ENCODE assay signal across 19 mouse cellular contexts in the genomic region with DNA sequence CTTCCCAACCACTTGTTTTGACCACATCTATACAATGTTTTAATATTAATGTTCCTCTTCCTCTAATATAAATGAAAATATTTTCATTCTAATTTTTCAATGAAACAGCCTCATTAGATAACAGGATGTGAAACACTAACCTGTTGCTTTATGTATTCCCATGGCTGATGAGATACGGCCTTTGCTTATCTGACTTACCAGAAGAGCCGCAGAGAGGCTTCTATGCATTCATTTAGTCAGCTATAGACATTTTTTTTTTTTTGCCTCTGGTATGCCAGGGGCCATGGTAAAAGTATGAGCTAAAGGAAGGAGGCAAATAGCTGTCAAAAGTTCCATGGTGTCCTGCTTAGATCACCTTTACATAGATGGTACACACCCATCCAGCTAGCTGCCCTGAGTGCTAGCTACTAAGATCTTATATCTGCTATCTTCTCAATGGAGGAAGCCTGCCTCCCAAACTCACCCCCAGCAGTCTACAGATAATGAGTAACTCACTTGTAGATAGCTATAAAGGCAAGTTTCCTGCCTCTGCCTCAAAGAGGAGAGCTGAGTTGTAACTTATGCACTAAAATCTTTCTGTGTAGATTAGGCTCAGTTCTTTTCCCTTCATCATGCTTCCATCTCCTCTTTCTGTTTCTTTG.
DNase-seq lines count a peak whose midpoint lies in the region; ATAC-seq and TF ChIP-seq lines count a peak whose summit lies in the region.
"Had no signal": no experiment of that assay in that cellular context is flagged by ENCODE, and none has a peak within 500 bp of the region (broad histone marks: within the 10 kb centered on the region; RNA-seq: fewer than 3 reads in every experiment).

No protein-coding gene starts in this region.

- DNase-seq in lung, postnatal 0 days (ENCODE audit: low spot score): no peak
- no peak for DNase-seq in frontal cortex, adult 2 months (ENCODE audit: extremely low spot score in 1 of 2, low spot score in 1 of 2)
- no peak for DNase-seq in urinary bladder, postnatal 14 days (ENCODE audit: low spot score)
- DNase-seq: adrenal gland, postnatal 14 days; cerebellum, adult 11-12 months; cerebellum, adult 9-10 months; cerebellum, postnatal 25 days; gastrocnemius, postnatal 10 days; heart, adult 18-20 months; heart, postnatal 14 days had no signal

- H3K4me1 ChIP-seq in liver, embryonic 12.5 days: peaks cover 21% of the 10 kb centered on the region
- peaks cover 6% of the 10 kb centered on the region for H3K4me1 ChIP-seq in liver, embryonic 16.5 days (ENCODE audit: control insufficient read depth, low read depth, low read length)
- H3K4me1 ChIP-seq in lung, postnatal 0 days (ENCODE audit: insufficient read depth, low read depth, low read length): no peaks in the 10 kb centered on the region
- H3K4me1 ChIP-seq: embryonic facial prominence, embryonic 12.5 days; heart, embryonic 15.5 days; hindbrain, embryonic 13.5 days had no signal

- TF ChIP-seq EP300 in lung, postnatal 0 days (IDR thresholded peaks at IDR 0.05): no peak

- no peaks in the 10 kb centered on the region for H3K9me3 ChIP-seq in liver, embryonic 12.5 days (replicated peaks)
- H3K9me3 ChIP-seq in liver, embryonic 16.5 days (replicated peaks; ENCODE audit: control insufficient read depth, low read length): no peaks in the 10 kb centered on the region
- H3K9me3 ChIP-seq in lung, postnatal 0 days (ENCODE audit: low read length): no peaks in the 10 kb centered on the region
- H3K9me3 ChIP-seq: embryonic facial prominence, embryonic 12.5 days; heart, embryonic 15.5 days; hindbrain, embryonic 13.5 days had no signal

- WGBS in liver, embryonic 12.5 days (ENCODE audit: insufficient replicate concordance): 52% methylated on average over 2 of the region's 2 CpGs
- 49% methylated on average over 2 of the region's 2 CpGs for WGBS in liver, embryonic 16.5 days (ENCODE audit: insufficient replicate concordance)
- WGBS in lung, postnatal 0 days: 87% methylated on average over 2 of the region's 2 CpGs

- TF ChIP-seq CTCF in lung, postnatal 0 days (IDR thresholded peaks at IDR 0.05): no peak

- no peak overlapping the region for H3K4me3 ChIP-seq in liver, embryonic 12.5 days
- H3K4me3 ChIP-seq in liver, embryonic 16.5 days (ENCODE audit: low read depth, low read length): no peak overlapping the region
- H3K4me3 ChIP-seq in lung, postnatal 0 days (ENCODE audit: low read depth, low read length): no peak overlapping the region
- H3K4me3 ChIP-seq: embryonic facial prominence, embryonic 12.5 days; heart, embryonic 15.5 days; hindbrain, embryonic 13.5 days had no signal

- H3K27me3 ChIP-seq in liver, embryonic 12.5 days (replicated peaks): peaks cover 15% of the 10 kb centered on the region
- no peaks in the 10 kb centered on the region for H3K27me3 ChIP-seq in liver, embryonic 16.5 days (ENCODE audit: control insufficient read depth, insufficient read depth, low read depth, low read length)
- no peaks in the 10 kb centered on the region for H3K27me3 ChIP-seq in lung, postnatal 0 days (replicated peaks; ENCODE audit: insufficient read depth, low read length)
- H3K27me3 ChIP-seq: heart, embryonic 15.5 days had no signal

- no peak overlapping the region for H3K27ac ChIP-seq in liver, embryonic 12.5 days
- no peak overlapping the region for H3K27ac ChIP-seq in liver, embryonic 16.5 days (ENCODE audit: low read length)
- H3K27ac ChIP-seq in lung, postnatal 0 days (ENCODE audit: low read length): no peak overlapping the region
- H3K27ac ChIP-seq: embryonic facial prominence, embryonic 12.5 days; heart, embryonic 15.5 days; hindbrain, embryonic 13.5 days; hindbrain, postnatal 0 days had no signal

- no peaks in the 10 kb centered on the region for H3K36me3 ChIP-seq in liver, embryonic 12.5 days
- H3K36me3 ChIP-seq in liver, embryonic 16.5 days (ENCODE audit: control insufficient read depth, insufficient read depth): no peaks in the 10 kb centered on the region
- H3K36me3 ChIP-seq in lung, postnatal 0 days (ENCODE audit: insufficient read depth, low read length): no peaks in the 10 kb centered on the region
- H3K36me3 ChIP-seq: embryonic facial prominence, embryonic 12.5 days; heart, embryonic 15.5 days; hindbrain, embryonic 13.5 days had no signal

- 0 out of 2 replicates have a peak, but pooled peaks have one; percentile 42 for ATAC-seq in erythroblast, adult 5-6 weeks (replicated peaks; ENCODE audit: low FRiP score, poor library complexity, severe bottlenecking)
- peak; percentile 87 for ATAC-seq in liver, embryonic 12.5 days
- ATAC-seq in liver, embryonic 16.5 days (ENCODE audit: low read depth): peak; percentile 77
- ATAC-seq in lung, postnatal 0 days: no peak
- ATAC-seq: forebrain, embryonic 14.5 days; hindbrain, postnatal 0 days had no signal

- no peak overlapping the region for H3K9ac ChIP-seq in liver, embryonic 12.5 days
- no peak overlapping the region for H3K9ac ChIP-seq in liver, embryonic 16.5 days (ENCODE audit: low read depth, low read length)
- no peak overlapping the region for H3K9ac ChIP-seq in lung, postnatal 0 days (replicated peaks; ENCODE audit: low read depth)
- H3K9ac ChIP-seq: embryonic facial prominence, embryonic 12.5 days; heart, embryonic 15.5 days; hindbrain, embryonic 13.5 days had no signal

- H3K4me2 ChIP-seq in liver, embryonic 12.5 days: peak overlapping the region; percentile 6; the same call in 1 of the 2 replicates
- H3K4me2 ChIP-seq in liver, embryonic 16.5 days (ENCODE audit: low read depth, low read length): no peak overlapping the region
- H3K4me2 ChIP-seq in lung, postnatal 0 days (replicated peaks; ENCODE audit: low read depth, low read length): no peak overlapping the region
- H3K4me2 ChIP-seq: embryonic facial prominence, embryonic 12.5 days; heart, embryonic 11.5 days; heart, embryonic 15.5 days; hindbrain, embryonic 13.5 days had no signal
